Mouse (Mus musculus) frontal cortex, postnatal 36 days (tissue): ENCODE measurements at regions not wholly inside any gene's neighbourhood (a gene's known extent, or its start where the extent isn't known, plus 50 kb on each side); places are given as distances from the start of the nearest gene placed in this dataset.

Experiments
- DNase-seq, 2 experiments: peaks; one replicate each; pipeline ENCODE4 v3.0.0; 2022; ENCODE audit warnings: low spot score in 2 of 2

GRCm38 (mm10) chr1:77148052-77148451 is 366.8 kb downstream of the Epha4 start:
- DNase-seq: no peak

- no peak for DNase-seq
These were observed 346.6 kb downstream of the Epha4 start for GRCm38 (mm10) chr1:77168316-77168715.

GRCm38 (mm10) chr1:77172463-77172862 is 342.4 kb downstream of the Epha4 start:
- no peak for DNase-seq

GRCm38 (mm10) chr1:77174801-77175200 is 340.1 kb downstream of the Epha4 start:
- no peak for DNase-seq

- peak in 1 of 2 experiments; percentile 13 for DNase-seq
These were observed 339.7 kb downstream of the Epha4 start for GRCm38 (mm10) chr1:77175214-77175613.

- no peak for DNase-seq
These were observed 338.4 kb downstream of the Epha4 start for GRCm38 (mm10) chr1:77176516-77176915.

GRCm38 (mm10) chr1:77183965-77184364 is 330.9 kb downstream of the Epha4 start:
- DNase-seq: no peak

GRCm38 (mm10) chr1:77190141-77190540 is 324.7 kb downstream of the Epha4 start:
- no peak for DNase-seq

- no peak for DNase-seq
These were observed 313.5 kb downstream of the Epha4 start for GRCm38 (mm10) chr1:77201321-77201917.

- no peak for DNase-seq
These were observed 311.9 kb downstream of the Epha4 start for GRCm38 (mm10) chr1:77202948-77203347.

- DNase-seq: no peak
These were observed 308.4 kb downstream of the Epha4 start for GRCm38 (mm10) chr1:77206535-77206934.

GRCm38 (mm10) chr1:77209395-77209794 is 305.5 kb downstream of the Epha4 start:
- no peak for DNase-seq

- DNase-seq: no peak
These were observed 301.3 kb downstream of the Epha4 start for GRCm38 (mm10) chr1:77213462-77214098.

- DNase-seq: no peak
These were observed 295.2 kb downstream of the Epha4 start for GRCm38 (mm10) chr1:77219488-77220321.

- no peak for DNase-seq
These were observed 294.6 kb downstream of the Epha4 start for GRCm38 (mm10) chr1:77220322-77220590.

- no peak for DNase-seq
These were observed 294.1 kb downstream of the Epha4 start for GRCm38 (mm10) chr1:77220783-77221182.

- DNase-seq: no peak
These were observed 293.0 kb downstream of the Epha4 start for GRCm38 (mm10) chr1:77221900-77222299.

GRCm38 (mm10) chr1:77226546-77226945 is 288.3 kb downstream of the Epha4 start:
- DNase-seq: no peak

- DNase-seq: peak; percentile 2 to 7
These were observed 287.8 kb downstream of the Epha4 start for GRCm38 (mm10) chr1:77226991-77227515.

GRCm38 (mm10) chr1:77227800-77228199 is 287.1 kb downstream of the Epha4 start:
- DNase-seq: no peak

- no peak for DNase-seq
These were observed 285.3 kb downstream of the Epha4 start for GRCm38 (mm10) chr1:77229561-77229960.

- no peak for DNase-seq
These were observed 281.9 kb downstream of the Epha4 start for GRCm38 (mm10) chr1:77233010-77233409.

GRCm38 (mm10) chr1:77244642-77245041 is 270.2 kb downstream of the Epha4 start:
- DNase-seq: no peak
